Mouse (Mus musculus): ENCODE measurements around the gene Ciapin1.

- TF ChIP-seq GATA1 (IDR thresholded peaks at IDR 0.05; ENCODE audit: borderline replicate concordance, low read length): no peak
- no peak for TF ChIP-seq FLI1 (IDR thresholded peaks at IDR 0.05; ENCODE audit: low read length)
These were observed 37.7 kb upstream of the Ciapin1 start for GRCm38 (mm10) chr8:94875871-94876150.

Data from megakaryocyte, embryonic 14.5 days (primary cell).